Mouse (Mus musculus) midbrain, postnatal 0 days (tissue): ENCODE data around the gene Krt18. TPM values are rescaled to one million over a fixed set of nuclear protein-coding genes. Genes with fewer than 3 reads are reported as not detected.
A peak's percentile ranks its signal among the peaks of the same experiment; 100 is the strongest.

Experiments
- ATAC-seq: fragments of 200-750 bp; cut with Nextera tagmentation; 2 replicates; pipeline ENCODE4 v1.8.0; 2017; ENCODE audit warnings: moderate number of reproducible peaks, mild to moderate bottlenecking, moderate TSS enrichment, moderate library complexity; ENCODE audit not compliant: low FRiP score
- DNase-seq: peaks from one replicate; pipeline ENCODE4 v3.0.0-alpha.2; 2015; ENCODE audit warnings: low spot score
- H3K27ac ChIP-seq: fragments of 300-500 bp; sonication (generic); 2 replicates; pipeline ENCODE4 v1.5.1; 2014; ENCODE audit warnings: low read depth, mild to moderate bottlenecking, low read length, mixed read lengths
- H3K27me3 ChIP-seq: fragments of 300-500 bp; sonication (generic); 2 replicates; pipeline ENCODE4 v1.6.1; 2014; ENCODE audit warnings: low read length, control low read depth, mixed read lengths; ENCODE audit not compliant: insufficient read depth
- H3K36me3 ChIP-seq: fragments of 300-500 bp; sonication (generic); 2 replicates; pipeline ENCODE4 v1.6.1; 2014; ENCODE audit warnings: low read length, control low read depth, mixed read lengths; ENCODE audit not compliant: insufficient read depth
- H3K4me1 ChIP-seq: fragments of 300-500 bp; sonication (generic); 2 replicates; pipeline ENCODE4 v1.6.1; 2014; ENCODE audit warnings: mild to moderate bottlenecking, control low read depth, antibody characterized with exemption, low read length, mixed read lengths; ENCODE audit not compliant: insufficient read depth
- H3K4me2 ChIP-seq: fragments of 300-500 bp; sonication (generic); 2 replicates; pipeline ENCODE4 v1.6.1; 2014; ENCODE audit warnings: low read depth, mild to moderate bottlenecking, low read length, mixed read lengths; ENCODE audit not compliant: poor library complexity, severe bottlenecking
- H3K4me3 ChIP-seq: fragments of 300-500 bp; sonication (generic); 2 replicates; pipeline ENCODE4 v1.5.1; 2014; ENCODE audit warnings: low read depth, mild to moderate bottlenecking, low read length, moderate library complexity
- H3K9ac ChIP-seq: fragments of 300-500 bp; sonication (generic); replicated peaks from 2 replicates; pipeline ENCODE4 v1.6.1; 2014; ENCODE audit warnings: mild to moderate bottlenecking, low read length, moderate library complexity, mixed read lengths; ENCODE audit not compliant: poor library complexity, severe bottlenecking
- H3K9me3 ChIP-seq: fragments of 300-500 bp; sonication (generic); 2 replicates; pipeline ENCODE4 v1.6.1; 2016; ENCODE audit warnings: low read length, control low read depth
- CTCF ChIP-seq: IDR thresholded peaks from 2 replicates; pipeline ENCODE4 v1.5.1; 2016; ENCODE audit warnings: antibody characterized with exemption, mild to moderate bottlenecking
- WGBS: fragments of 180-500 bp; shearing (Covaris S2); extraction: QIAGEN DNeasy Blood & Tissue Kit; methylation state at CpG from one replicate; pipeline ENCODE4 v1.1.7; 2014; 5-methylcytosine and 5-hydroxymethylcytosine counted together
- polyA plus RNA-seq: library from polyadenylated mRNA; unstranded; fragments of >200 nt; fragmentation: Nextera tagmentation; extraction: Ambion mirVana; gene quantifications from 2 replicates; pipeline ENCODE4 v1.2.1, GENCODE M21; 2015
- total RNA-seq: library from RNA; depleted of rRNA; stranded (reverse); fragments of >200 nt; gene quantifications from 2 replicates; pipeline ENCODE4 v1.2.3, GENCODE M21; 2014

Krt18 gene
- total and polyA plus RNA-seq, 2 experiments from 2014 or later: 1.7 to 1.8 TPM

GRCm38 (mm10) chr15:102048006-102048405, 20.0 kb downstream of the Krt18 start:
- Histone ChIP-seq H3K9me3 (no peaks in the 10 kb centered on the region), H3K36me3 (no peaks in the 10 kb centered on the region), H3K4me2 (no peak overlapping the region), H3K27me3 (no peaks in the 10 kb centered on the region), H3K27ac (no peak overlapping the region), H3K4me1 (no peaks in the 10 kb centered on the region), H3K9ac (no peak overlapping the region), H3K4me3 (no peak overlapping the region)
- ATAC-seq (no peak), DNase-seq (no peak)
- no peak for TF ChIP-seq CTCF
- WGBS: 86% methylated on average over 6 of the region's 6 CpGs

GRCm38 (mm10) chr15:102049871-102050270, 21.9 kb downstream of the Krt18 start:
- Histone ChIP-seq H3K36me3 (no peaks in the 10 kb centered on the region), H3K27ac (no peak overlapping the region), H3K27me3 (no peaks in the 10 kb centered on the region), H3K4me2 (no peak overlapping the region), H3K4me1 (no peaks in the 10 kb centered on the region), H3K4me3 (no peak overlapping the region), H3K9ac (no peak overlapping the region), H3K9me3 (no peaks in the 10 kb centered on the region)
- no peak for ATAC-seq
- TF ChIP-seq CTCF: no peak
- no peak for DNase-seq

GRCm38 (mm10) chr15:102051920-102052683, 24.1 kb downstream of the Krt18 start:
- H3K9me3 ChIP-seq: no peaks in the 10 kb centered on the region
- H3K4me3 ChIP-seq: peak overlapping the region; percentile 51
- DNase-seq (peak; percentile 71), ATAC-seq (peak; percentile 74)
- H3K4me2 ChIP-seq: peak overlapping the region; percentile 75
- TF ChIP-seq CTCF: peak; percentile 24; the same call in 1 of the 2 replicates
- no peaks in the 10 kb centered on the region for H3K27me3 ChIP-seq
- WGBS: under 1% methylated on average over 23 of the region's 33 CpGs
- peak overlapping the region; percentile 64 for H3K27ac ChIP-seq
- H3K9ac ChIP-seq: peak overlapping the region; percentile 50; the same call in 1 of the 2 replicates
- no peaks in the 10 kb centered on the region for H3K4me1 ChIP-seq
- no peaks in the 10 kb centered on the region for H3K36me3 ChIP-seq

GRCm38 (mm10) chr15:102056495-102057174, 28.7 kb downstream of the Krt18 start:
- ATAC-seq: no peak
- Histone ChIP-seq H3K4me2 (no peak overlapping the region), H3K9me3 (no peaks in the 10 kb centered on the region), H3K9ac (no peak overlapping the region), H3K4me1 (no peaks in the 10 kb centered on the region), H3K36me3 (no peaks in the 10 kb centered on the region), H3K4me3 (no peak overlapping the region), H3K27ac (no peak overlapping the region), H3K27me3 (no peaks in the 10 kb centered on the region)
- no peak for TF ChIP-seq CTCF
- WGBS: 91% methylated on average over 15 of the region's 15 CpGs
- DNase-seq: no peak

- H3K4me1 ChIP-seq: no peaks in the 10 kb centered on the region
- H3K4me2 ChIP-seq: no peak overlapping the region
- no peak overlapping the region for H3K4me3 ChIP-seq
- DNase-seq (peak; percentile 97), ATAC-seq (peak; percentile 82)
- peak; percentile 100 for TF ChIP-seq CTCF
- no peak overlapping the region for H3K9ac ChIP-seq
- H3K9me3 ChIP-seq: no peaks in the 10 kb centered on the region
- H3K27me3 ChIP-seq: peaks cover 15% of the 10 kb centered on the region
- no peaks in the 10 kb centered on the region for H3K36me3 ChIP-seq
- H3K27ac ChIP-seq: no peak overlapping the region
- WGBS: 6% methylated on average over 20 of the region's 20 CpGs
Observed at GRCm38 (mm10) chr15:102065661-102066325, 37.8 kb downstream of the Krt18 start.
